Mouse (Mus musculus) liver, embryonic 12.5 days (tissue): ENCODE results near the gene Ubtd2. TPM values are rescaled to one million over a fixed set of nuclear protein-coding genes. Genes with fewer than 3 reads are reported as not detected.

ENCODE experiments used
- ATAC-seq: fragments of 200-750 bp; cut with Nextera tagmentation; 2 replicates; pipeline ENCODE4 v1.8.0; 2017; ENCODE audit warnings: moderate number of reproducible peaks, mild to moderate bottlenecking, moderate library complexity
- H3K27ac ChIP-seq: fragments of 300-500 bp; sonication (generic); 2 replicates; pipeline ENCODE4 v1.5.1; 2016; ENCODE audit warnings: mild to moderate bottlenecking
- H3K27me3 ChIP-seq: fragments of 300-500 bp; sonication (generic); replicated peaks from 2 replicates; pipeline ENCODE4 v1.6.1; 2016; ENCODE audit warnings: mild to moderate bottlenecking, moderate library complexity
- H3K36me3 ChIP-seq: fragments of 300-500 bp; sonication (generic); 2 replicates; pipeline ENCODE4 v1.6.1; 2016; ENCODE audit warnings: mild to moderate bottlenecking, moderate library complexity
- H3K4me1 ChIP-seq: fragments of 300-500 bp; sonication (generic); 2 replicates; pipeline ENCODE4 v1.6.1; 2016
- H3K4me2 ChIP-seq: fragments of 300-500 bp; sonication (generic); 2 replicates; pipeline ENCODE4 v1.6.1; 2016; ENCODE audit warnings: mild to moderate bottlenecking, moderate library complexity
- H3K4me3 ChIP-seq: fragments of 300-500 bp; sonication (generic); 2 replicates; pipeline ENCODE4 v1.5.1; 2016; ENCODE audit warnings: mild to moderate bottlenecking, moderate library complexity
- H3K9ac ChIP-seq: fragments of 300-500 bp; sonication (generic); 2 replicates; pipeline ENCODE4 v1.6.1; 2016; ENCODE audit warnings: mild to moderate bottlenecking, moderate library complexity
- H3K9me3 ChIP-seq: fragments of 300-500 bp; sonication (generic); replicated peaks from 2 replicates; pipeline ENCODE4 v1.6.1; 2016; ENCODE audit warnings: mild to moderate bottlenecking, moderate library complexity
- WGBS: fragments of 180-500 bp; shearing (Covaris S2); methylation state at CpG from one replicate; pipeline ENCODE4 v1.1.7; 2016; ENCODE audit not compliant: insufficient replicate concordance; 5-methylcytosine and 5-hydroxymethylcytosine counted together
- polyA plus RNA-seq: library from polyadenylated mRNA; unstranded; fragments of >200 nt; fragmentation: Nextera tagmentation; extraction: Ambion mirVana; gene quantifications from 2 replicates; pipeline ENCODE4 v1.2.1, GENCODE M21; 2016

Ubtd2 gene
- polyA plus RNA-seq, 1 experiment from 2014 or later, result 9.6 TPM

GRCm38 (mm10) chr11:32561465-32562355 lies 106.5 kb downstream of the Ubtd2 start:
- Histone ChIP-seq H3K27me3 (no peaks in the 10 kb centered on the region), H3K36me3 (peaks cover 1% of the 10 kb centered on the region; the same call in 1 of the 2 replicates), H3K27ac (no peak overlapping the region), H3K9me3 (no peaks in the 10 kb centered on the region), H3K4me3 (no peak overlapping the region), H3K4me2 (no peak overlapping the region), H3K4me1 (peaks cover 58% of the 10 kb centered on the region), H3K9ac (no peak overlapping the region)
- WGBS, result 52% methylated on average over 10 of the region's 10 CpGs
- no peak for ATAC-seq

GRCm38 (mm10) chr11:32562706-32563105 lies 107.5 kb downstream of the Ubtd2 start:
- Histone ChIP-seq H3K27me3 (no peaks in the 10 kb centered on the region), H3K4me3 (no peak overlapping the region), H3K4me1 (peaks cover 61% of the 10 kb centered on the region), H3K27ac (no peak overlapping the region), H3K9me3 (no peaks in the 10 kb centered on the region), H3K4me2 (no peak overlapping the region), H3K36me3 (no peaks in the 10 kb centered on the region), H3K9ac (no peak overlapping the region)
- ATAC-seq, result no peak
- 50% methylated on average over 5 of the region's 5 CpGs for WGBS

- Histone ChIP-seq H3K27ac (no peak overlapping the region), H3K27me3 (no peaks in the 10 kb centered on the region), H3K36me3 (no peaks in the 10 kb centered on the region), H3K4me2 (no peak overlapping the region), H3K4me1 (peaks cover 58% of the 10 kb centered on the region), H3K9ac (no peak overlapping the region), H3K9me3 (no peaks in the 10 kb centered on the region), H3K4me3 (no peak overlapping the region)
- no peak for ATAC-seq
- 42% methylated on average over 3 of the region's 3 CpGs for WGBS
These were observed 108.5 kb downstream of the Ubtd2 start for GRCm38 (mm10) chr11:32563660-32564059.

GRCm38 (mm10) chr11:32564629-32565028 lies 109.5 kb downstream of the Ubtd2 start:
- Histone ChIP-seq H3K9ac (no peak overlapping the region), H3K4me1 (peaks cover 56% of the 10 kb centered on the region), H3K27me3 (no peaks in the 10 kb centered on the region), H3K9me3 (no peaks in the 10 kb centered on the region), H3K36me3 (no peaks in the 10 kb centered on the region), H3K4me3 (no peak overlapping the region), H3K27ac (peak overlapping the region; percentile 49; the same call in 1 of the 2 replicates), H3K4me2 (0 out of 2 replicates have a peak overlapping the region, but pooled peaks have one; percentile 3)
- ATAC-seq, result no peak
- 44% methylated on average over 4 of the region's 4 CpGs for WGBS

GRCm38 (mm10) chr11:32565088-32565487 lies 109.9 kb downstream of the Ubtd2 start:
- ATAC-seq, result peak; percentile 22; the same call in 1 of the 2 replicates
- no peak overlapping the region for H3K9ac ChIP-seq
- no peak overlapping the region for H3K4me3 ChIP-seq
- 29% methylated on average over 8 of the region's 8 CpGs for WGBS
- H3K36me3 ChIP-seq, result no peaks in the 10 kb centered on the region
- peaks cover 56% of the 10 kb centered on the region for H3K4me1 ChIP-seq
- H3K27ac ChIP-seq, result peak overlapping the region; percentile 49; the same call in 1 of the 2 replicates
- 0 out of 2 replicates have a peak overlapping the region, but pooled peaks have one; percentile 3 for H3K4me2 ChIP-seq
- no peaks in the 10 kb centered on the region for H3K9me3 ChIP-seq
- H3K27me3 ChIP-seq, result no peaks in the 10 kb centered on the region

- peak overlapping the region; percentile 14; the same call in 1 of the 2 replicates for H3K9ac ChIP-seq
- H3K27me3 ChIP-seq, result no peaks in the 10 kb centered on the region
- no peak overlapping the region for H3K4me3 ChIP-seq
- H3K36me3 ChIP-seq, result no peaks in the 10 kb centered on the region
- H3K9me3 ChIP-seq, result no peaks in the 10 kb centered on the region
- peaks cover 60% of the 10 kb centered on the region for H3K4me1 ChIP-seq
- 33% methylated on average over 6 of the region's 6 CpGs for WGBS
- peak; percentile 58 for ATAC-seq
- H3K27ac ChIP-seq, result no peak overlapping the region
- H3K4me2 ChIP-seq, result peak overlapping the region; percentile 10; the same call in 1 of the 2 replicates
These were observed 111.0 kb downstream of the Ubtd2 start for GRCm38 (mm10) chr11:32566184-32566583.

Other genes starting within 250 kb of the Ubtd2 start
- gene Snrnp25, start 250.0 kb upstream of the Ubtd2 start, polyA plus RNA-seq, result 103 TPM in 2 replicates
- gene Rhbdf1, start 233.1 kb upstream of the Ubtd2 start, polyA plus RNA-seq, result 12.0 and 14.1 TPM in 2 replicates
- 25.7 and 27.2 TPM in 2 replicates for gene Mpg, start 228.9 kb upstream of the Ubtd2 start, polyA plus RNA-seq
- 34.6 and 39.1 TPM in 2 replicates for gene Nprl3, start 187.7 kb upstream of the Ubtd2 start, polyA plus RNA-seq
- gene Hba-x, start 179.0 kb upstream of the Ubtd2 start, polyA plus RNA-seq, result 1,859 and 1,982 TPM in 2 replicates
- 52,845 and 54,272 TPM in 2 replicates for gene Hba-a1, start 171.9 kb upstream of the Ubtd2 start, polyA plus RNA-seq
- gene Hbq1b, start 168.4 kb upstream of the Ubtd2 start, polyA plus RNA-seq, result 116 and 122 TPM in 2 replicates
- 121,851 and 123,321 TPM in 2 replicates for gene Hba-a2, start 158.9 kb upstream of the Ubtd2 start, polyA plus RNA-seq
- 4.2 and 5.2 TPM in 2 replicates for gene Hbq1a, start 155.3 kb upstream of the Ubtd2 start, polyA plus RNA-seq
- gene Sh3pxd2b, start 107.5 kb upstream of the Ubtd2 start, polyA plus RNA-seq, result 2.6 and 3.1 TPM in 2 replicates
- 0.28 and 0.56 TPM in 2 replicates for gene Efcab9, start 76.7 kb downstream of the Ubtd2 start, polyA plus RNA-seq
- 5.7 and 6.0 TPM in 2 replicates for gene Stk10, start 77.9 kb downstream of the Ubtd2 start, polyA plus RNA-seq
- gene Fbxw11, start 187.4 kb downstream of the Ubtd2 start, polyA plus RNA-seq, result 34.5 and 36.0 TPM in 2 replicates